Mouse (Mus musculus): ENCODE data around the gene Sphk1.

DNA sequence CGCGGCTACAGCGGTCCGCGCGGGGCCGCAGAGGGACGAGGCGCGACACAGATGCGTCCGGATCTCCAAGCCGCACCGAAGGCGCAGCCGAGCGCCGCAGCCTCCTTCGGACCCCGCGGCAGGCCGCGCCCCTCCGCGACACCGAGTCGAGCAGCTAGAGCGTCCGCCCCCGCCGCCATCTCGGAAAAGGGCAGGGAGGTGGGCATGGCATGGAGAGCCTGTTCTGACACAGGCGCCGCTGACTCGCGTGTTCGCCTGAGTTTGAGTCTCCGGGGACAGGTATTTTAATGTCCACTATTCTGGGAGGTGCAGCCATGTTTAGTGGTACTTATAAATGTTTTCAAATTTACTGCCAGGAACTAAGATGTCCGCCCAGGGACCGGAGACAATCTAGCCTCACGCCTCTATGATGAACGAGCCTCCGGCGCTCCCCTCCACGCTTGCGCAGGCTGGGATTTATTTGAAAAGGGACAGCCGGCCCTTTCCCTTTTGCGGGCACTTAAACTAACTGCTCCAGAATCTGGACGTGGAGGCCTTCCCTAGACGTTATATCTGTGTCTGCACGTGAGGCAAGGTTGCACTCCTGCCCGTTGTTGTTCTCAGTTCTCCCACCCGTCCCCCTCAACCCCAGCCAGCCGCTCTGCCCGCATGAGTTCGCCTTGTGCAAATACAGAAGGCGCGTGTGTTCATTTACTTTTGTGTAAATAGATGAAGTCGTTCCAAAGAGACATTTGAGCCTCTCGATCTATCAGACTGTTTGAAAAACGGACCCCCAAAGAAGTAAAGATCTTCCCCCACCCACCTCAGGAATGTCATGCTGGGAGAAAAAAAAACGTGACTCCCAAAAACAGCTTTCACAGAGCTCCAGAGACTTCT is 40.3 kb upstream of the Sphk1 start:
- TF ChIP-seq CTCF (IDR thresholded peaks at IDR 0.05; ENCODE audit: low read depth) (no peak), EP300 (IDR thresholded peaks at IDR 0.05; ENCODE audit: low read depth) (no peak)
